Mouse (Mus musculus): ENCODE results near the gene Depp1. TPM values are rescaled to one million over a fixed set of nuclear protein-coding genes. Genes with fewer than 3 reads are reported as not detected.
A peak's percentile ranks its signal among the peaks of the same experiment; 100 is the strongest.

Gene Depp1
- total RNA-seq, 2 experiments from 2014 or later = 1.5 to 2.1 TPM

DNA sequence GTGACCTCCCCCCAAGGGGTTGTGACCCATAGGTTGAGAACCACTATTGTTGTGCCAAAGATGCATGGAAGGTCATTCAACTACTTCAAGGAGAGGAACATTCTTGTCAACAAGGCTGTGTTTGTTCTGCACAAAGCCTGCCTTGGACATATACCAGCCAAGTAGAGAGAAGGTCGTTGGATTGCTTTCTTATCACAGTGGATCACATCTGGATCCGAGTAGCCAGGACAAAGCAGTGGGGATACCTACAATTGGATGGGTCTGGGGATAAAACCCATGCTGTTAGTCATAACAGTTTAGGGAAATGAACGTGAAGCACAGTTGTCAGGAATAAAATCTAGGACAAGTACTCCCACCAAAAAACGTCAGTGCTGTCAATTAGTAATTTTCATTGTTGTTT is 6.5 kb upstream of the Depp1 start:
- intact Hi-C loops (cut with DNase I) = loop anchor here (10.0 kb wide), 1 partner anchor 261 kb away; no protein-coding TSS in a partner anchor
- DNase-seq (ENCODE audit: low spot score in 2 of 2) = no peak

DNA sequence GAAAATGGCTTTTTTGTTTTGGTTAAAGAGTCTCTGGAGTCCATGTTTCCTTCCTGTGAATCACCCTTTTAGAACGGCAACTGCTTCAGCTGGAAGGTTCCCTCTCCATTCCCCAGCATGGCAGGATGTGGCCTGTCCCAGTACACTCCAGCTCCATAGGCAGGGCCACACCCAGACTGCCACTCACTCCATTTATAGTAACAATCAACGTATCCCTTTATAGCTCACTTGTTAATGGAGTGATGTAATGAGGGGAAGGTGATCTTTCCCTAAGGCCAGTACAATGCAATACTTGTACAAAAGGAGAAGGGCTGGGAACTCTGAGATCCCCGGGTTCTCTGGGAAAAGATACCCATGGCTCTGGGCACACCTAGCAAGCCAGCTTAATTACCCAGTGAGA is 6.1 kb upstream of the Depp1 start:
- no peak for DNase-seq (ENCODE audit: low spot score in 2 of 2)
- intact Hi-C loops (cut with DNase I) = loop anchor here (10.0 kb wide), 1 partner anchor 260 kb away; no protein-coding TSS in a partner anchor

DNA sequence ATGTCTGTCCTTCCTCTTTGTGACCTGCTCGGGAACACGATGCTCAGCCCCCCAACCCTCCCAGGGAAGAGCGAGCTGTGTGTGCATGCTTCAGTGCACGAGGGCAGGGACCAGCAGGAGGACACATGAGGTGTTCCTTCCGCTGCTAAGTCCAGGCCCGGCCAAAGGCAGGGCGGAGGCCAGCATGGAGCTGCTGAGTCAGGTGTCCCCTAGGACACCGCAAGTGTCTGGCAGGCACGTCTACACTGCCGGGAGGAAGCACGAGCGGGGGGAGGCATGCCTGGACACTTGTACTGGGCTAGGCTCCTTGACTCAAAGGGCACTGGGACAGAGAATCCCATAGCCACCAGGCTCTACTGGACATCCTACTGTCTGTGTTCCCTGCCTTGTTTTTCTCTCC is 2.6 kb upstream of the Depp1 start:
- intact Hi-C loops (cut with DNase I) = loop anchor here (10.0 kb wide), 1 partner anchor 257 kb away; no protein-coding TSS in a partner anchor
- no peak for DNase-seq (ENCODE audit: low spot score in 2 of 2)

DNA sequence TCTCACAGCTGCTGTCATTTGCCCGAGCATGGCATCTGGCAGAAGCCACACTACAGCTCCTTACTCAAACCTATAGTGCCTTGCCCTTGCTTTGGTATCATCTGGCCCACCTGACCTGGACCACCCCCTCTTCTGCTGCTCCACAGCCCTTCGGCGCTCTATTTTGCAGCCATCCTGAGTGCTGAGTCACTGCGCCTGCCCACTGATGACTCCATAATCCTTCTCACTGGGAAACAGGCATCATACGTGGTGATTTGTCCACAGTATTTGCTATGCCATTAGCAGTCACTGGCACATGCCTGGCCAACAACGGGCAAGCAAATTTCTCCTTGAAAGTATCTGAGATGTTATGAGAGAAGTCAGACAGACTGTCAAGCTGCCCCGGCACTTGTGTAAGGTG is 598 bp upstream of the Depp1 start:
- no peak for DNase-seq (ENCODE audit: low spot score in 2 of 2)
- intact Hi-C loops (cut with DNase I) = loop anchor here (5.0 to 10.0 kb wide), 3 partner anchors 115 to 517 kb away; partner anchors contain the start of gene Cxcl12

DNA sequence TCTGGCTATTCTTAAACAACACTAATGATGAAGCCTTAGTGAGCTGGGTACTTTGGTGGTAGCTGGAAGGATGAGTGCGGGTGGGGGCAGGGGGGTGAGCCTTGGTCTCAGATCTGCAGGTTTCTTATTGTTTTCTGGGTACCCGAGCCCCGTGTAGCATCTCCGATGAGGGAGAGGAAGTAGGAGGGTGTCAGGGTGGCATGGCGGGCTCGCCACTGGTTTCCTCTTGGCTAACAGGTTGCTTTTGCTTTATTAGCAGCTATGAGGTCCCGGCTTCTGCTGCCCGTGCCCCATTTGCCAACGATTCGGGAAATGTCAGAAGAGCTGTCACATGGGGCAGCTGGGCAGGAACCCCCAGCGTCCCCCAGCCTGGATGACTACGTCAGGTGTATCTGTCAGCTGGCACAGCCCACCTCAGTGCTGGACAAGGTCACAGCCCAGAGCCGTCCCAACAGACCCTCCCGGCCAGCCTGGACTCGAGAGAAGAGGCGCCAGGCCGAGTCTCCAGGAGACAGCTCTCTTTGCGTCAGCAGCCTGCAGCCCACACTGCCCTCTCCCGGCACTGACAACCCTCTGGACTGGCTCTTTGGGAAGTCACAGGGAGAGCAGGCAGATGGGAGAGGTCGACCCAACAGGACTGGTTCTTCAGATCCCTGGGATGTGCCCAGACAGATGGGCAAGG is 1.2 kb downstream of the Depp1 start:
- intact Hi-C loops (cut with DNase I) = loop anchor here (5.0 to 10.0 kb wide), 2 partner anchors 113 to 516 kb away; partner anchors contain the start of gene Cxcl12
- no peak for DNase-seq (ENCODE audit: low spot score in 2 of 2)

DNA sequence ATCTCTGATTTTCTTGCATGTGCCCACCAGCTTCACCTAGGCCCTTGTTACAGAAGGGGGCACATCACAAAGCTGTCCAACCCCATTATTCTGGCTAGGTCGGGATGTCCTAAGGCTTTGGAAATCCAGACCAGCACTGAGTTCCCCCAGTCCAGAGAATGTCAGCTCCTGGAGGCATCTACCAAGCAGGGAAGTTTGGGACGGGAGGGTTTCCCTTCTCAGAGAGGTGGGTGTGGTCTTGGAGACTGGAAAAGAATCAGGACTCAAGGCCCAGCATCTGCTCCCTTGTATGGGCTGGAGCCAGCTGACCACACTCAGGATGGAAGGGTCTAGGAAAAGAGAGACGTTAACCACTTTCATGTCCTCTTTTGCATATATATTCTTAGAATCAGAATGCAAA is 2.8 kb downstream of the Depp1 start:
- intact Hi-C loops (cut with DNase I) = loop anchor here (5.0 to 10.0 kb wide), 2 partner anchors 112 to 514 kb away; partner anchors contain the start of gene Cxcl12
- no peak for DNase-seq (ENCODE audit: low spot score in 2 of 2)

DNA sequence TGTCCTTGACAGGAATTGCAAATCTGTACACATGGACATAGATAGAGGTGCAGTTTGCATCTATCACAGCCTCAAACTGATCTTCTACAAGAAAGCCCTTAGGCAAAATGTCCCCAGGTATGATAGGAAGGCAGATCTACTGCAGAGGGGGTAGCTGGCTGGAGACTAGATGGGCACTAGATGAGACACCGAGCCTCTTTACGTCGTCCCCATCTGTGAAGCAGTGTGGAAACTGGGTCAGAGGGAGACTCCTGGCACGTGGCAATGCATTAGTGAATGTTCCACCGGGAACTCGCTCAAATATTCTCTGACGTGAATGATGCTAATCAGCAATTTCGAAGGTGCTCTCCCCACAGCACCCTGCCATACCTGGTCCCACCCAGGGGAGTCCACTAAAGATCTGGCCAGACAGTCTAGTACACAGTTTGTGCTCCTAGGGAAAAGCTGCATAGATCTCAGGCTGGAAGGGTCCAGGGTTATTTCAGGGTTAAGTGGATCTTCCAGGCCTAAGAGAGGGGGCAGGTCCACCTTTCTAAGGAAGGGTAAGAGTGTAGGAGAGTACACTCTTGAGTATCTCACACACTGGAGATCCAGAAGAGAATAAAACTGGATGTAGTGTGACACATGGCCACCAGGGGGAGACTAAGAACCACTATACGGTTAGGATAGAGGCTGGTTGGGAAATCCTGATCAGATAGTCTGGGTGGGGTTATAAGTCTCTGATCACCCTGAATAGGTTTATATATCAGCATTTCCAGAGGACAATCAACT is 3.5 kb downstream of the Depp1 start:
- intact Hi-C loops (cut with DNase I) = loop anchor here (1.0 to 10.0 kb wide), 6 partner anchors 23 to 1173 kb away; partner anchors contain the start of gene Cxcl12
- DNase-seq (ENCODE audit: low spot score in 2 of 2) = peak; percentile 68 to 73

DNA sequence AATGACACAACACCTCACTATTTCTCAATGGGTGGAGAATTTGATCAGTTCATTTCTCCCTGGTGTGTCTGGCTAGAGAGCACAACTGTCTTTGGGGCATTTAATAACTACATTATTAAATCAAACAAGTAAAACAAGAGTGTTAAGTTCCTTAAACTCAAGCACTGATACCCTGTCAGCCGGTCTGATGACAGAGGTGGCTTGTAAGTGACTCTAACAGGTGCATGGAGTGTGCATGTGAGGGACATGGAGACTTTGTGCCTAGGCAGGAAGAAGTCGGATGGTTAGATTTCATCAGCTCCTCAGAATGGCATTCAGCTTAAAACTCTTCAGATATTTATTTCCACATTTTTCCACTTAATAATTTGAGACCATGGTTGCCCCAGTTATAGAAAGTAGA is 13.0 kb downstream of the Depp1 start:
- intact Hi-C loops (cut with DNase I) = no loop called here
- DNase-seq (ENCODE audit: low spot score in 2 of 2) = no peak

DNA sequence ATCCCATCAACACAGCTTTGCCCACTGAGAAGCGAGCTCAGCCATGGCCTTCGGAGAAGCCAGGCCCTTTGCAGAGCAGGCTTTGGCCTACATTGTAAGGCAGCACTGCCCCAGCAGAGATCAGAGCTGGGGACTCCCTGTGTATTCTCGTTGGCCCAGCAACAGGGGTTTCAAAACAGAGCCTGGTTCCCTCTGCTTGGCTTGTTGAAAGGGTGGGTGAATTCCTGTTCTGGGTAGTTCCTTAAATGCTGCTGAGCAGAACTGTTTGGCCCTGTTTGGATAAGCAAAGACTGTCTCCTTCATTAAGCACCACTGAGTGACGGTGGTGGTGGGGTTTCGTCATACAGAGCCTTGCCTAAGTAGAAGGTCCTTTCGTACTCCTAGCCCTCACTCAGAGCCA is 13.6 kb downstream of the Depp1 start:
- no peak for DNase-seq (ENCODE audit: low spot score in 2 of 2)

DNA sequence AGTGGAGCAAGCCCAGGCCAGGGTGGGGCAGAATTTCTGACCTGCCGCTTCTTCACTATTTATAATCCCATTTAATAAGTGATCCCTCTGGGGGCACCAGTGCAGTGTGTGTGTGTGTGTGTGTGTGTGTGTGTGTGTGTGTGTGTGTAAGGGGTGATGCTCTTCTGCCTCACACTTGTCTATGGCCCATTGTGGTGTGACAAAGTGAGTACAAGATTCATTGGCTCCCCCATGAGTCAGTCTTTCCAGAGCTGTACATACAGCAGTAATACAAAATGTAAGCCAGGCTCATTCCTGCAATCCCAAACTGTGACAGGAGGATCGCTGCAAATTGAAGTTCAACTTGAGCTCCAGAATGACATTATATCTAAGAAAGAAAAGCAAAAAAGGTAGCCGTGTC is 14.4 kb downstream of the Depp1 start:
- DNase-seq (ENCODE audit: low spot score in 2 of 2) = no peak
- intact Hi-C loops (cut with DNase I) = no loop called here

More for the DNA sequence above, 13.6 kb downstream of the Depp1 start:
- intact Hi-C loops (cut with DNase I) = no loop called here

DNA sequence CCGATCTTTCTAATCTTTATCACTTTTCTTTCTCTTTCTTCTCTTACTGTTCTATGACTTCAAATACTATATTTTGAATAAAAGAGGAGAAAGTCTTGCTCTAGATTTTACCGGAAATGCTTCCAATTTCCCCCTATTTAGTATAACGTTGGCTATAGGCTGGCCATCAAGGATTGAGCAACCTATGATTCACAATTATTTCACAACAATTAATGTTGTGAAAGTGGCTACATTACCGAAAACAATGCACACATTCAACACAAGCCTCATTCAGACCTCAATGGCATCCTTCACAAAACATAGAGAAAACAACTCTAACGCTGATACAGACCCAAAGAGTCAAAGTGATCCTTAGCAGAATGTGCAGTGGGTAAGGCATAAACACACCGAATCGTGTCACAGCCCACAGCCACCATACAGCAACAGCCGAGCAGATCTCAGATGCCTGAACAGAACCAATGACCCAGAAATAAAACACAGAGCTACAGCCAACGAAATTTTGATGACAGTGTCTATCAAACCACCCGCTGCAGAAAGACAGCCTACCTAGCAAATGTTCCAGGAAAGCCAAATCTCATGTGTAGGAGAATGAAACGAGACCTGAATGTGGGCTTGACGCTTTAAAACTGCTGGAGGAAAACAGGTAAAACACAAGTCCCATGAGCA is 15.8 kb downstream of the Depp1 start:
- intact Hi-C loops (cut with DNase I) = no loop called here

DNA sequence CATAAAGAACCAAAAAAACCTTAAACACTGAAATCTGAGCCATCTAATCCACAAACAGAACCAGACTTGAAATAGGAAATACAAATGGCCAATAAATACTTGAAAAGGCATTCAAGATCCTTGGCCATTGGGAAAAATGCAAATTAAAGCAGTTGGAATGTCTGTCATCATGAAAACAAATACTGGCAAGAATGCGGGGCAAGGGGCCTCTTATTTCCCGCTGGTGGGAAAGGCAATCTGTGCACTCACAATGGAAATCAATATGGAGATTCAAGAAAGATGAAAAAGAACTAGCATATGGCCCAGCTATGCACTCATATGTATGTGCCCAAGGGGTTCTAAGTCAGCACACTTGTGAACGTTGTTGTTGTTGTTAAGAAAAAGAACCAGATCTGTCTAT is 16.5 kb downstream of the Depp1 start:
- intact Hi-C loops (cut with DNase I) = no loop called here
- DNase-seq (ENCODE audit: low spot score in 2 of 2) = no peak

More for the DNA sequence above, 15.8 kb downstream of the Depp1 start:
- DNase-seq (ENCODE audit: low spot score in 2 of 2) = no peak

DNA sequence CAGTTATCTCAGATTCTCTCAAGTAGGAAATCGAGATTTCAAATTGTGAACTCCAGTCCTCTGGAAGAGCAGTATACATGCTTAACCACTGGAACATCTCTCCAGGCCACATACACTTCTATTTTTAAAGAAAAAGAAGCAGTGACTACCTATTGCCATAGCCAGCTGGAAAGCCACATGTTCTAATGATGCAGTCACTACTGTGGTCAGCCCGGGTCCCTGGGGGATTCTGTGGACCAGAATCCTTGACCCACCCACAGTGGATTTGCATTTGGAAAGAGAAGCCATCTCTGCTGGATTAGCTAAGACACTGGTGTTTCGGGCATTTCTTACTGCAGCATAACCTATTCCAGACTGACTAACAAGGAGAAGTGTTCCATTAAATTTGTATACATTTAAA is 17.0 kb downstream of the Depp1 start:
- intact Hi-C loops (cut with DNase I) = no loop called here
- DNase-seq (ENCODE audit: low spot score in 2 of 2) = no peak

DNA sequence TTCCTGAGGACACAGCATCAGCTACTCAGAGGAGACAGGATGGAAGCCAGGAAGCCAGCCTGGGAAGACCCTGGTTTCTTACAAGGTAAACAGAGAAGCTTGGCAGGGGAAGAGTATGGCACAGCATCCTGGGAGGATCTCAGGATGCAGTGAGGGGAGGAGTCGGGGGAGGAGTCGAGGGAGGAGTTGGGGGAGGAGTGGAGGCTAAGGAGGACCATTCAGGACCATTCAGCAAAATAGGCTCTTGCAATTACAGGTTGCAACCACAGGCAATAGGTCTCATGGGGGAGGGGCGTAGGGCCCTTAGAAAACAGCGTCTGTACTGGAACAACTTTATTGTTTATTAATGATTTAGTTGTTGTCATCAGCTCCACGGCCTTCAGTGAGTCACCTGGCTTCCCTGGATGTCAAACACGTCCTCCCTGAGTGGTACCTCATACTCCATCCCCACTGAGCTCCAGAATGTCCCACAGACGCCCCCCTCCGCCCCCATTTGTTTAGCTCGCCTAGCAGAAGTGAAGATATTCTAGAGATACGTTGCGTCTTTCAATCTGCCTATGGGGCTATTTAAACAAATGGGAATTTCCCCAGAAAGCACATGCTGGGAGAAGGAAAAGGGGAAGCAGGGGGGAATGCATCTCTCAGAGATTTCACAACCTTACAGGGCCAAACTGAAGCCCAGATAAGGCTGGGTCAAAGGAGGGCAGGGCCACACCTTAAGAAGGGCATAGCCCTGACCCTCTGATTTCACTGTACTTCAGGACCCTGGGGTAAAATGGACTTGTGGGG is 18.5 kb downstream of the Depp1 start:
- DNase-seq (ENCODE audit: low spot score in 2 of 2) = no peak
- intact Hi-C loops (cut with DNase I) = no loop called here

DNA sequence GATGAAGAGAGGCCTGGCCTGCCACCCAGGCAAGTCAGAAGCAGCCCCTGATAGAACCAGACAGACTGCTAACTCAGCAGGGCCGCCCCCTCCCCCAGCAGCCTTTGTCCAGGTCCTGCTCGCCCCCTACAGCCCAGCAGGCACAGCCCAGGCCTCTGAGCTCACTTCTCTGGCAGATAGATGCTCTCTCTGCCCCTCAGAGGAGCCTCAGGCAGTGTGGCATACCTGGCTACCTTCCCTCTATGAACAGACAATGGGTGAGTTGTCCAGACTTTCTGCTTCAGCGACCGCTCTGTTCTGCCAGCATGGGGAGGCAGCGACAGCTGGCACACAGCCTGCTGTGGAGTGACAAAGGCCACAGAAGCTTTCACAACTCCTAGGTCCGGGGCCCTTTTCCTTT is 19.7 kb downstream of the Depp1 start:
- intact Hi-C loops (cut with DNase I) = no loop called here
- no peak for DNase-seq (ENCODE audit: low spot score in 2 of 2)

DNA sequence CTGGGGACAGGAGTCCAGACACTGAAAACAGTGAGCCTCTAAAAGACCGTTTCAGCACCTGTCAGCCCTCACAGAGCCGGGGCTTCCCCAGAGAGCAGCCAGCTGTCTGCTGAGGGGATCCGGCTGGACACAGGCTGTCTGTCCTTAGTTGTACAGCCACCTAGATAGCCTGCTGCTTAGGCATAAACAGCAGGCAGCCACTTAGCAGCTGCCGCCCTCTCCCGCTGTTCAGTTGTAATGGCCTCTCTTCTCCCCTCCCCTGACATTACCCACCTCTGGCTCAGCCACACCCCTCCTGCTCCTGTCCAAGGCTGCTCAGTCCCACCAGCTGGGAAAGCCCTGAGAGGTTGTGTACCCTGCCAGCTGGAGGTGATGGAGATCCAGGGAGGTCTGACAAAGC is 20.6 kb downstream of the Depp1 start:
- no peak for DNase-seq (ENCODE audit: low spot score in 2 of 2)
- intact Hi-C loops (cut with DNase I) = no loop called here

DNA sequence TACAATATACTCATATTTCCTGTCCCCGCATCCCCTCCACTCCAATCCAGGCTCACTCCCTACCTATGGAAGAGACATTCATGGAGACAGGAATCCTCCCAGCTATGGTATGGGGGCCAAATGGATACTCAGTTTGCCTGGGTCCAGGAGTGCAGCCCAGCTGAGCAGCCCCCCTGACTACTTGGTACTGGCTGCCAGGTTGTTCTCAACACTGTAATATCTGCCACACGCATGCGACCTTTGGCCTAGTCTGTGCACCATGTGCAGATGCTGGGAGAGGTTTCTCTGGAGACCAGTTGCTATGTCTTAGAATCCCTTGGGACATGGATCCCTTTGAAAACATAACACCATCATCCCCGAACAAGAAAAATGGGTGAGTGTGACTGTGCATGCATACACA is 21.4 kb downstream of the Depp1 start:
- intact Hi-C loops (cut with DNase I) = no loop called here

DNA sequence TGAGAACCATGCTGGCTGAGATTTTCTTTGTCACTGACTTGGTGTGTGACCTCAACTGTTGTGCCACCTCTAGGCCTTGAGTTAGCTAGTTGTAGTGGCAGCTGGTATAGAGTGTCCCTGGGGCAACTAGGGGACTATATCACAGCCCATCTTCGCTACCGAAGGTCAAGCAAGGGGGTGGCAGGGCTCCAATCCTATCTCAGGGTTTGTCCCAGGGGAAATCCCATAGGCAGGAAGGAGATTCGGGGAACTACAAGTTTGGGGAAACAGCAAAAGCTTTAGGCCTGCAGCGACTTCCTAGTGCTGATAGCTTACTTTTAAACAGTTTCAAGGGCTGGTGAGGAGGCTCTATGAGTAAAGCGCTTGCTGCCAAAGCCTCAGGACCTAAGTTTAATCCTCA is 21.9 kb downstream of the Depp1 start:
- DNase-seq (ENCODE audit: low spot score in 2 of 2) = no peak
- intact Hi-C loops (cut with DNase I) = no loop called here

More for the DNA sequence above, 21.4 kb downstream of the Depp1 start:
- DNase-seq (ENCODE audit: low spot score in 2 of 2) = no peak

DNA sequence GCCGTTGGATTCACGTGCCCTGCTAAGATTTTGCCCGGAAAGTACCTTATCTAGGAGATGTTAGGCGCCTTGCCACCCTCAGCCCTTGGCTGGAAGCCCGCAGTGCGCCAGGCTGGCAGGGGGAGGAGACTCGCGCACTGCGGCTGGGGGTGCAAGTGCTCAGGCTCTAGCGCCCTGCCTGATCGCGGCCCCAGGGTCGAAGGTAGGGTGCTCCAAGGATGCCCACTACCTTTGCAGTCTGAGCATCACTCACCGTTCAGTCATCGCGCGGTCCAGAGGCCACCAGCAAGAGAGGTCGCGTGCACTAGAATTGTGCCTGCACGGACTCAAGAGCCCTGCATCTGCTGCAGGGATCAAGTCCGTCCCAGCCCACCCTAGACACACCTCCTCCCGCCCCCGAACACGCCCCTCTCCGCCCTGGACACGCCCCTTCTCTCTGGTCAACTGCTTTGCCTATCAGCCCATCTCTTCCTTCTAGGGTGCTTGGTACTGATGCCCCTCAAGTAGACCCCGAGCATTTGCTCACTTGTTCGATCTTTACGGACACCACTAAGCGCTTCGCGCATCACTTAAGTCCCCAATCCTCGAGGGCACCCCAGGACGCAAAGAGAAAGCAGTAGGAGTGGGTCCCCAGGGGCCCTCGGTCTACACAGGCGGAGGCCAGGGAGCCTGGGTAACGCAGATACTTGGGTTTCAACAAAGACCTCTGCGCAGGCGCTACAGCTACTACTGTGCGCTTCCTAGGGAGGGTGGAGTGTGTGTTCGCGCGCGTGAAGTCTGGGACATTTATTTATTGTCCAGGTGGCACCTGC is 23.3 kb downstream of the Depp1 start, which contains the start of gene Rassf4:
Rassf4 (minus strand) TSS at position 482 of the 812 bp plus-strand sequence.
- intact Hi-C loops (cut with DNase I) = no loop called here
- peak; percentile 57 to 71 for DNase-seq (ENCODE audit: low spot score in 2 of 2)
